Mouse (Mus musculus): ENCODE measurements around the gene Mnd1.

The Mnd1 gene

GRCm38 (mm10) chr3:84090982-84091381, 64.6 kb downstream of the Mnd1 start:
- no peak for DNase-seq (ENCODE audit: low spot score)

GRCm38 (mm10) chr3:84086921-84087320, 68.7 kb downstream of the Mnd1 start:
- DNase-seq (ENCODE audit: low spot score): no peak

- DNase-seq (ENCODE audit: low spot score): no peak
Measured at GRCm38 (mm10) chr3:84086337-84086736, 69.2 kb downstream of the Mnd1 start.

GRCm38 (mm10) chr3:84085429-84085828, 70.2 kb downstream of the Mnd1 start:
- DNase-seq (ENCODE audit: low spot score): no peak

GRCm38 (mm10) chr3:84081208-84081722, 74.3 kb downstream of the Mnd1 start:
- no peak for DNase-seq (ENCODE audit: low spot score)

- no peak for DNase-seq (ENCODE audit: low spot score)
Measured at GRCm38 (mm10) chr3:84080074-84080473, 75.5 kb downstream of the Mnd1 start.

- DNase-seq (ENCODE audit: low spot score): no peak
Measured at GRCm38 (mm10) chr3:84077505-84077904, 78.1 kb downstream of the Mnd1 start.

GRCm38 (mm10) chr3:84076543-84077332, 78.8 kb downstream of the Mnd1 start:
- DNase-seq (ENCODE audit: low spot score): no peak

GRCm38 (mm10) chr3:84075516-84075915, 80.1 kb downstream of the Mnd1 start:
- no peak for DNase-seq (ENCODE audit: low spot score)

GRCm38 (mm10) chr3:84074777-84075176, 80.8 kb downstream of the Mnd1 start:
- DNase-seq (ENCODE audit: low spot score): no peak

- no peak for DNase-seq (ENCODE audit: low spot score)
Measured at GRCm38 (mm10) chr3:84071641-84072040, 83.9 kb downstream of the Mnd1 start.

- DNase-seq (ENCODE audit: low spot score): no peak
Measured at GRCm38 (mm10) chr3:84070811-84071210, 84.8 kb downstream of the Mnd1 start.

GRCm38 (mm10) chr3:84068831-84069709, 86.5 kb downstream of the Mnd1 start:
- DNase-seq (ENCODE audit: low spot score): no peak

GRCm38 (mm10) chr3:84065825-84066224, 89.8 kb downstream of the Mnd1 start:
- DNase-seq (ENCODE audit: low spot score): no peak

GRCm38 (mm10) chr3:84063369-84063914, 92.1 kb downstream of the Mnd1 start:
- DNase-seq (ENCODE audit: low spot score): no peak

GRCm38 (mm10) chr3:84061523-84062453, 93.8 kb downstream of the Mnd1 start:
- no peak for DNase-seq (ENCODE audit: low spot score)

GRCm38 (mm10) chr3:84060946-84061345, 94.6 kb downstream of the Mnd1 start:
- DNase-seq (ENCODE audit: low spot score): no peak

- DNase-seq (ENCODE audit: low spot score): no peak
Measured at GRCm38 (mm10) chr3:84060128-84060527, 95.5 kb downstream of the Mnd1 start.

- DNase-seq (ENCODE audit: low spot score): no peak
Measured at GRCm38 (mm10) chr3:84059676-84060075, 95.9 kb downstream of the Mnd1 start.

- DNase-seq (ENCODE audit: low spot score): no peak
Measured at GRCm38 (mm10) chr3:84059261-84059660, 96.3 kb downstream of the Mnd1 start.

- DNase-seq (ENCODE audit: low spot score): no peak
Measured at GRCm38 (mm10) chr3:84048729-84049175, 106.8 kb downstream of the Mnd1 start.

Measured in left cerebral cortex, adult 11 months (tissue).